Mouse (Mus musculus): ENCODE data around the gene Ctps. TPM values are rescaled to one million over a fixed set of nuclear protein-coding genes. Genes with fewer than 3 reads are reported as not detected.

Gene Ctps
- polyA plus RNA-seq, 1 experiment from 2014 or later = 118 TPM

DNA sequence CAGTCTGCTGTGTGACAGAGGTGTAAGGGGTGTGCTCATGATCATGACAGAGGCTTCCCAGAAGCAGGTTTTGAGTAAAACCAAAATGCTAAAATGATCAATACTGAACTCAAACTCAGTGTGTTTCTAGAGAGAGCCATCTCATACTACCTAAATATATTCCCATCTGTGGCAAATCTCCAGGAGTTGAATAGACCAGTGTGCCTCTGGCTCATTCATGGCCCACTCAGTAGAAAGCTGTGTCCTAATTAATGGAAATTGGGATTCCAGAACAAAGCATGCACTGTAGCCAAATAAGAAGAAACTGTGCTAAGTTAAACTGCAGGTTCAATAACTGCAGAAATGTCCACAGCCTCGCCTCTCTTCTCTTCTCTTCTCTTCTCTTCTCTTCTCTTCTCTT is 16.9 kb upstream of the Ctps start:
- no peak overlapping the region for H3K4me3 ChIP-seq (ENCODE audit: low read depth, low read length)

DNA sequence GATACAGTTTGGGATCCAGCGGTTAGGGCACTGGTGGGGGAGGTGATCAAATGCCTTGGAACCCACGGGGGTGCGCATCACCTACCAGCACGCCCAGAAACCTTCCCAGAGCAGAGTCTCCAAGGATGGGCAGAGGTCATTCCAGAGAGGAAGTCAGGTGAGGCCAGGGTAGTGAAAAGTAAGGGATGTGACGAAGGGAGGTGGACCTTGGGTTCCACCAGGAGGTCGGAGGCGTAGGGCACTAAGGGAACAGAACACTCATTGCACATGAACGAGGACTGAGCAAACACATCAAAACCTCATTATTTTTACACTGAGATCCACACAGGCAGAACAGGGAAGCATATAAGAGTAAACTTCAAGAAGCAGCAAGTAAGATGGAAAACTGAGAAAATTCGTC is 11.6 kb upstream of the Ctps start:
- no peaks in the 10 kb centered on the region for H3K27me3 ChIP-seq (ENCODE audit: control insufficient read depth, insufficient read depth, low read length)
- no peak overlapping the region for H3K4me3 ChIP-seq (ENCODE audit: low read depth, low read length)
- 0 out of 2 replicates have a peak, but pooled peaks cover 2% of the 10 kb centered on the region for H3K4me1 ChIP-seq (replicated peaks; ENCODE audit: control insufficient read depth, insufficient read depth, low read length)
- ATAC-seq (ENCODE audit: low FRiP score) (no peak), DNase-seq (ENCODE audit: low spot score) (no peak)
- 81% methylated on average over 9 of the region's 9 CpGs for WGBS
- no peaks in the 10 kb centered on the region for H3K9me3 ChIP-seq (ENCODE audit: control insufficient read depth, low read length)
- no peak overlapping the region for H3K4me2 ChIP-seq (replicated peaks; ENCODE audit: low read depth, low read length)
- H3K9ac ChIP-seq (ENCODE audit: low read depth, low read length) = no peak overlapping the region
- H3K27ac ChIP-seq (ENCODE audit: low read depth, low read length) = no peak overlapping the region
- no peaks in the 10 kb centered on the region for H3K36me3 ChIP-seq (ENCODE audit: control insufficient read depth, insufficient read depth, low read length)

More for the DNA sequence above, 16.9 kb upstream of the Ctps start:
- no peak overlapping the region for H3K9ac ChIP-seq (ENCODE audit: low read depth, low read length)
- 0 out of 2 replicates have a peak, but pooled peaks cover 2% of the 10 kb centered on the region for H3K4me1 ChIP-seq (replicated peaks; ENCODE audit: control insufficient read depth, insufficient read depth, low read length)
- H3K27ac ChIP-seq (ENCODE audit: low read depth, low read length) = no peak overlapping the region
- H3K27me3 ChIP-seq (ENCODE audit: control insufficient read depth, insufficient read depth, low read length) = no peaks in the 10 kb centered on the region; the same call in 1 of the 2 replicates
- ATAC-seq (ENCODE audit: low FRiP score) (no peak), DNase-seq (ENCODE audit: low spot score) (no peak)
- no peaks in the 10 kb centered on the region for H3K9me3 ChIP-seq (ENCODE audit: control insufficient read depth, low read length)
- H3K4me2 ChIP-seq (replicated peaks; ENCODE audit: low read depth, low read length) = no peak overlapping the region
- WGBS = 81% methylated on average over 1 of the region's 1 CpGs
- H3K36me3 ChIP-seq (ENCODE audit: control insufficient read depth, insufficient read depth, low read length) = no peaks in the 10 kb centered on the region

DNA sequence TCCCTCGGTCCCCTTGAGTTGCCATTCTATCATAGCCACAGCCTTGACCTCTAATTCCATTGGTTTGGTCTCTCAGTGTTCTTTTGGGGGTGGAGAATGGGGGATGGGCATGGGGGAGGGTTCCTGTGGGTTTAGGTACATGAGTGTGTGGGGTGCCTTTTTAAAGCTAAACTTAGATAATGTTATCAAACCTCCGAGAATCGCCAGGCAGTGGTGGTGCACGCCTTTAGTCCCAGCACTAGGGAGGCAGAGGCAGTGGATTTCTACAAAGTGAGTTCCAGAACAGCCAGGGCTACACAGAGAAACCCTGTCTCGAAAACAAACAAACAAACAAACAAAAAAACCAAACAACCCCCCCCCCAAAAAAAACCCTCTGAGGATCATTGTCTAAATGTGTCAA is 10.8 kb upstream of the Ctps start:
- DNase-seq (ENCODE audit: low spot score) (no peak), ATAC-seq (ENCODE audit: low FRiP score) (no peak)
- Histone ChIP-seq H3K9me3 (ENCODE audit: control insufficient read depth, low read length) (no peaks in the 10 kb centered on the region), H3K4me1 (replicated peaks; ENCODE audit: control insufficient read depth, insufficient read depth, low read length) (0 out of 2 replicates have a peak, but pooled peaks cover 2% of the 10 kb centered on the region), H3K27ac (ENCODE audit: low read depth, low read length) (no peak overlapping the region), H3K4me3 (ENCODE audit: low read depth, low read length) (no peak overlapping the region), H3K4me2 (replicated peaks; ENCODE audit: low read depth, low read length) (no peak overlapping the region), H3K36me3 (ENCODE audit: control insufficient read depth, insufficient read depth, low read length) (no peaks in the 10 kb centered on the region), H3K9ac (ENCODE audit: low read depth, low read length) (no peak overlapping the region), H3K27me3 (ENCODE audit: control insufficient read depth, insufficient read depth, low read length) (no peaks in the 10 kb centered on the region)
- WGBS = 83% methylated on average over 5 of the region's 5 CpGs

DNA sequence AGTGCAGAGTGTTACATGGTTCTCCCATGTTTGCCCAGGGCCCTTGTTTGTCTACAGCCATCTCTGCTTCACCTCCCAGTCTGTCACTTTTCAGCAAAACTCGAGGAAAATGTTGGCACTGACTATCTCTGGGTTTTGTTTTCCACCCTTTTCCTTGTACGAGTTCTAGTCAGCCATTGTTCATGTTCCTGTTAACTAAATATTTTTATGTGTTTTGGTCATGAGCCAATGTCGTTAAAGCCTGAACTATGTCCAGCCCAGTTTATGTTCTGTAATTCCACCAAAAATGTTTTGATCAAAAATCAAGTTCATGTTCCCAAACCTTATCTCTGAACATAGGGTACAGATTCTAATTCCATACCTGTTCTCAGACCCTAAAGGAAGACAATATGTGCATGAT is 1.6 kb upstream of the Ctps start:
- no peaks in the 10 kb centered on the region for H3K36me3 ChIP-seq (ENCODE audit: control insufficient read depth, insufficient read depth, low read length)
- DNase-seq (ENCODE audit: low spot score) (no peak), ATAC-seq (ENCODE audit: low FRiP score) (no peak)
- H3K4me1 ChIP-seq (replicated peaks; ENCODE audit: control insufficient read depth, insufficient read depth, low read length) = 0 out of 2 replicates have a peak, but pooled peaks cover 6% of the 10 kb centered on the region
- 74% methylated on average over 3 of the region's 3 CpGs for WGBS
- no peaks in the 10 kb centered on the region for H3K9me3 ChIP-seq (ENCODE audit: control insufficient read depth, low read length)
- no peak overlapping the region for H3K27ac ChIP-seq (ENCODE audit: low read depth, low read length)
- no peak overlapping the region for H3K9ac ChIP-seq (ENCODE audit: low read depth, low read length)
- no peaks in the 10 kb centered on the region for H3K27me3 ChIP-seq (ENCODE audit: control insufficient read depth, insufficient read depth, low read length)
- no peak overlapping the region for H3K4me2 ChIP-seq (replicated peaks; ENCODE audit: low read depth, low read length)
- H3K4me3 ChIP-seq (ENCODE audit: low read depth, low read length) = no peak overlapping the region

DNA sequence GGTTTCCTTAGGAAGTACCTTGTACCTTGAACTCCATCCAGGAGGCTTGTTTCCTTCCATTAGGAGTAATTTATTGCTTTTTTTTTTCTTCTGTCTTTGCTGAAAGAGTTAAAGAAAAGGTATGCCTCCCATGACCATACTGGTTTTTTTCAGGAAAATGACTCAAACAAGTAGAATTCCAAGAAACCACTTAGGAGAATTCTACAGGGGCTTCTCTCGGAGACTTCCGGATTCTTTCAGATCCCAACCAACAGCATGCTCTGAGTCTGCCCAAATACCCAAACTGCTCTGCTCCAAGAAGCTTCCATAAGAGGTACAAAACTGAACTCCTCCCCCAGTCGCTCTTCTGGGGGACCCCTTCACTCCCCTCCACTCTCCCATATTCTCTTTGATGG is 991 bp upstream of the Ctps start:
- peak overlapping the region; percentile 95; the same call in 1 of the 2 replicates for H3K9ac ChIP-seq (ENCODE audit: low read depth, low read length)
- 0 out of 2 replicates have a peak, but pooled peaks cover 6% of the 10 kb centered on the region for H3K4me1 ChIP-seq (replicated peaks; ENCODE audit: control insufficient read depth, insufficient read depth, low read length)
- H3K4me3 ChIP-seq (ENCODE audit: low read depth, low read length) = no peak overlapping the region
- no peak overlapping the region for H3K27ac ChIP-seq (ENCODE audit: low read depth, low read length)
- H3K9me3 ChIP-seq (ENCODE audit: control insufficient read depth, low read length) = no peaks in the 10 kb centered on the region
- H3K4me2 ChIP-seq (replicated peaks; ENCODE audit: low read depth, low read length) = peak overlapping the region; percentile 81
- H3K27me3 ChIP-seq (ENCODE audit: control insufficient read depth, insufficient read depth, low read length) = no peaks in the 10 kb centered on the region
- DNase-seq (ENCODE audit: low spot score) = no peak
- 76% methylated on average over 3 of the region's 3 CpGs for WGBS
- ATAC-seq (ENCODE audit: low FRiP score) = no peak
- no peaks in the 10 kb centered on the region for H3K36me3 ChIP-seq (ENCODE audit: control insufficient read depth, insufficient read depth, low read length)

DNA sequence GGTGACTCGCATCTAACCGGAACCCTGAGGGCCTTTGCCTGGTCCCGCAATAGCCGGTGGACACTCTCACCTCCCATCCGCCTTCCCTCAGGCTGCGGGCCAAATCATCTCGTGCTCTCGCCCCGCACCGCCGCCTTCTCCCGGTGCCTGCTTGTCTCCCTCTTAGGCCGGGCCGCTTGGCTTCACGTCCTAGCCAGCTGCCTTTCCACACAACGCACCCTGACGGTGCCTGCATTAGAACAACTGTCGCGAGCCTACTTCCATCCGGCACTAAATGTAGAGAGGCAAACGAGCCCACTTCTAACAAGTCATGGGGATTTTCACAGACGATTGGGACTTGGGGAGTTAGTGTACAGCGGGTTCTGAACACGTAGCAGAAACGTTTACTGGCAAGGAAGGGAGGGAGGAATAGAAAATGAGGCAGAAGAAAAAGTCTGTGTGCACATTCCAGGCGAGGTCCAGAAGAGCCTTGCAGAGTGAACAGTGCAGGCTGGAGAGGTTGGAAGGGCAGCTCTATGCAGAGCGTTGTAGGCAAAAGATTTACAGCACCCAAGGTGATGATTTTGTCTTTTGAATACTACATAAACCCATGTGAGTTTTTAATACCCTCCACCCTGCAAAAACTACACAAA is 478 bp upstream of the Ctps start:
- H3K4me1 ChIP-seq (replicated peaks; ENCODE audit: control insufficient read depth, insufficient read depth, low read length) = 0 out of 2 replicates have a peak, but pooled peaks cover 6% of the 10 kb centered on the region
- 2% methylated on average over 27 of the region's 27 CpGs for WGBS
- H3K36me3 ChIP-seq (ENCODE audit: control insufficient read depth, insufficient read depth, low read length) = no peaks in the 10 kb centered on the region
- H3K27me3 ChIP-seq (ENCODE audit: control insufficient read depth, insufficient read depth, low read length) = no peaks in the 10 kb centered on the region
- no peaks in the 10 kb centered on the region for H3K9me3 ChIP-seq (ENCODE audit: control insufficient read depth, low read length)
- H3K9ac ChIP-seq (ENCODE audit: low read depth, low read length) = peak overlapping the region; percentile 95
- ATAC-seq (ENCODE audit: low FRiP score) (peak; percentile 70), DNase-seq (ENCODE audit: low spot score) (no peak)
- peak overlapping the region; percentile 82 for H3K27ac ChIP-seq (ENCODE audit: low read depth, low read length)
- H3K4me2 ChIP-seq (replicated peaks; ENCODE audit: low read depth, low read length) = peak overlapping the region; percentile 81
- H3K4me3 ChIP-seq (ENCODE audit: low read depth, low read length) = peak overlapping the region; percentile 68

DNA sequence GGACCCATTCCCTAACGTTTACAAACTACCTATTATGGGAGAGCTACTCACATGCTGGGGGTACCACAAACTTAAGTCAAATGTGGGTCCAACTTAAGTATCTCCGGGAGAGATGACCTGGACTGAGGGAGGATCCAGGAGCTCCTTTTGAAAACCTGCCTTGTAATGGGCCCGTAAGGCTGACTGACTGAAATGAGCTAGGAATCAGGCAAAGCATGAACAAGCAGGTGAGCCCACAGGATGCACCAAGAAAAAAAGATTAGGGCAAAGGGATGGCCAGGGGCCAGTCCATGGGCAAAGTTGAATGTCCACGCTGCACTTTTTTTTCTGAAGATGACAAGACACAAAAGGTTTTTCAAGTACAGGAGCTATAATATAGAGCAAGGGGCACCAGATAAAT is 1.1 kb downstream of the Ctps start:
- Histone ChIP-seq H3K9me3 (ENCODE audit: control insufficient read depth, low read length) (no peaks in the 10 kb centered on the region), H3K4me3 (ENCODE audit: low read depth, low read length) (peak overlapping the region; percentile 68), H3K27ac (ENCODE audit: low read depth, low read length) (no peak overlapping the region), H3K4me2 (replicated peaks; ENCODE audit: low read depth, low read length) (peak overlapping the region; percentile 81), H3K36me3 (ENCODE audit: control insufficient read depth, insufficient read depth, low read length) (peaks cover 4% of the 10 kb centered on the region; the same call in 1 of the 2 replicates), H3K9ac (ENCODE audit: low read depth, low read length) (peak overlapping the region; percentile 95), H3K27me3 (ENCODE audit: control insufficient read depth, insufficient read depth, low read length) (no peaks in the 10 kb centered on the region), H3K4me1 (replicated peaks; ENCODE audit: control insufficient read depth, insufficient read depth, low read length) (0 out of 2 replicates have a peak, but pooled peaks cover 6% of the 10 kb centered on the region)
- DNase-seq (ENCODE audit: low spot score) (peak; percentile 23), ATAC-seq (ENCODE audit: low FRiP score) (no peak)
- WGBS = 10% methylated on average over 4 of the region's 4 CpGs

DNA sequence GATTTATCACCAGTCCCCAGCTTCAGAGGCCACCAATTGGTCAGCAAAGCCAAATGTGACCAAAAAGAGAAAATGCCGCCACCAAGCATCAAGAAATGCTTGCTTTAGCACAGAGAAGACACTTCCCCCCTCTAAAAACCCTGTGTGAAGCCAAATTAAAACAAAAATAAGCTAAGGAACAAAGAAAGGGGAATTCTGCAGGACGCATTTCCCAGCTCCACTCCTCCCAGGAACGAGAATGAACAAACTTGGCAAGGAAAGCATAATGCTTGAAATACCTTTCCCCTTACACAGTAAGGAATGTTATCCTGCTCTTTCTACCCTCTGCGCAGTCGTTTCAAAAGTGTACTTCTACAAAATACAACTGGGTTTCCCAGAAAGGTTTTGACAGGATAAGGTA is 2.1 kb downstream of the Ctps start:
- WGBS = 65% methylated on average over 5 of the region's 5 CpGs
- Histone ChIP-seq H3K4me3 (ENCODE audit: low read depth, low read length) (no peak overlapping the region; the same call in 1 of the 2 replicates), H3K27ac (ENCODE audit: low read depth, low read length) (no peak overlapping the region), H3K4me2 (replicated peaks; ENCODE audit: low read depth, low read length) (peak overlapping the region; percentile 23), H3K27me3 (ENCODE audit: control insufficient read depth, insufficient read depth, low read length) (no peaks in the 10 kb centered on the region), H3K4me1 (replicated peaks; ENCODE audit: control insufficient read depth, insufficient read depth, low read length) (0 out of 2 replicates have a peak, but pooled peaks cover 6% of the 10 kb centered on the region), H3K36me3 (ENCODE audit: control insufficient read depth, insufficient read depth, low read length) (peaks cover 4% of the 10 kb centered on the region; the same call in 1 of the 2 replicates), H3K9ac (ENCODE audit: low read depth, low read length) (peak overlapping the region; percentile 11; the same call in 1 of the 2 replicates), H3K9me3 (ENCODE audit: control insufficient read depth, low read length) (no peaks in the 10 kb centered on the region)
- no peak for ATAC-seq (ENCODE audit: low FRiP score)
- DNase-seq (ENCODE audit: low spot score) = no peak

DNA sequence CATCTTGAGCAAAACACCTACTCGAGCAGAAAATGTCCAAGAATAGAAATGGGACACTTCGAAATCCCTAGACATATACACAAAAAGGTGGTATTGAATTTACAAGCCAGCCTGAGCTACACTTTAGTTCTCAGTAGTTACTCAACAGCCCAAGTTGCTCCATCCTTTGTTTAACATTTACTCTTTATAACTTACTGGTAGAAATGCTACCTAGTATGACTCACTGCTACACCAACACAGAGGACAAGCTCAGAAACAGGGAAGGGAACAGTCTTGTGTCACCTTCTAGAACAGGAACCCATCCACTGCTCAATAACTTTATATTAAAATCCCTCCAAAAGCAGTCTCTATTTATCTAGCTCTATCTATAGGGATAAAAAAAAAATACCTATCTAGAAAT is 4.3 kb downstream of the Ctps start:
- Histone ChIP-seq H3K4me3 (ENCODE audit: low read depth, low read length) (no peak overlapping the region), H3K4me1 (replicated peaks; ENCODE audit: control insufficient read depth, insufficient read depth, low read length) (0 out of 2 replicates have a peak, but pooled peaks cover 6% of the 10 kb centered on the region), H3K36me3 (ENCODE audit: control insufficient read depth, insufficient read depth, low read length) (peaks cover 9% of the 10 kb centered on the region; the same call in 1 of the 2 replicates), H3K4me2 (replicated peaks; ENCODE audit: low read depth, low read length) (no peak overlapping the region), H3K27ac (ENCODE audit: low read depth, low read length) (no peak overlapping the region), H3K9ac (ENCODE audit: low read depth, low read length) (no peak overlapping the region), H3K9me3 (ENCODE audit: control insufficient read depth, low read length) (no peaks in the 10 kb centered on the region), H3K27me3 (ENCODE audit: control insufficient read depth, insufficient read depth, low read length) (no peaks in the 10 kb centered on the region)
- ATAC-seq (ENCODE audit: low FRiP score) (no peak), DNase-seq (ENCODE audit: low spot score) (no peak)
- 90% methylated on average over 2 of the region's 2 CpGs for WGBS

Measured in hindbrain, embryonic 11.5 days (tissue).